Mouse (Mus musculus): ENCODE data around the gene Sapcd1.
"Not testable (repeated sequence)": the region's sequence is repeated elsewhere in the genome, so short reads cannot be mapped to it uniquely, and the experiment has no call there.

Gene Sapcd1

DNA sequence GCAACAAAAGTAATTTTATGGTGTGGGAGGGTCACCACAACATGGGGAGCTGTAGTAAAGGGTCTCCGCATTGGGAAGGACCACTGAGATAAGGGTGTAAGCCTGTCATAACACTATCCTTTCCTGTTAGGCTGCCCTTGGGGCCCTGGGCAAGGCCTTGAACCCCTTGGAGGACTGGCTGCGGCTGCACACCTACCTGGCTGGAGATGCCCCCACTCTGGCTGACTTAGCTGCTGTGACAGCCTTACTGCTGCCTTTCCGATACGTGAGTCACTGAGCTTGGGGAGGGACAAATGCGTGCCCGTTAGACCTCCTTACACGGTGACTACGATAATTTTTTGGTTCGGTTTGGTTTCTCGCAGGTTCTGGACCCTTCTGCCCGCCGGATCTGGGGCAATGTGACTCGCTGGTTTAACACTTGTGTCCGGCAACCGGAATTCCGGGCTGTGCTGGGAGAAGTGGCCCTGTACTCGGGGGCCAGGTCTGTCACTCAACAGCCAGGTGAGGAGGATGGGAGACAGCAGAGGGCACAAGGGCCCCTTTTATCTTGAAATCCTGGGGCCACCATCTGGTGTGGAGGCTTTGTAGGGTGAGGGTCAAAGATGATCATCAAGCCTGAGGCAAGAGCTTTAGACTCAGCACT is 23.6 kb downstream of the Sapcd1 start:
- no peak for DNase-seq

DNA sequence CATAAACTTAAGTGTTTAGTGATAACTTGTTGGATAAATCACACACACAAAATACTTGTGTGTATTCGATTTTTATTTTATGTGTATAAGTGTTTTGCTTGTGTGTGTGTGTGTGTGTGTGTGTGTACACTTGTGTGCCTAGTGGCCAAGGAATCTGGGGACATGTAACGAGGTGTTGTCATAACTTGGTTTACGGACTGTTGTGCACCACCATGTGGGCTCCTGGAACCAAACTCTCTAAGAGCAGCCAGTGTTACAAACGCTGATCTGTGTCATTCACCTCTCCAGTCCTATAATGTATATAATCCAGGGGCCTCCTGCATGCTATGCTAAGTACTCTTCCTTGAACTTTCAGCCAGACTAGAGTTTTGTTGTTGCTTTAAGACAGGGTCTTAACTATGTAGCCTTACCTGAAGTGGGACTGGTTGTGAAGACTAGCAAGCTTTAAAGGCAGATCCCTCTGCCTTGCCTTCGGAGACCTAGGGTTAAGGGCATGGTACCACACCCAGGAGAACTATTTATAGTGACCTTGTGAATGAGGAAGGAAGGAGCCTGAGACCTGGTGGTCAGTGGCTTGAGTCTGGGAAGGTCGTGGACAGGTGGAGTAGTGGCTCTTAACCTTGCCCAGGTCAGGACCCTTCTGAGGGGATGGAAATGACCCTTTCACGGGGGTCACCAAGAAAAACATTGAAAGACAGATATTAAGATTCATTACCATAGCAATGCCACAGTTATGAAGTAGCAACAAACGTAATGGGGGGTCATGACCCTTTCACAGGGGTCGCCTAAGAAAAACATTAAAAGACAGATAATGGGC is 24.6 kb downstream of the Sapcd1 start:
- no peak for DNase-seq

GRCm38 (mm10) chr17:35002153-35002865 is 25.5 kb downstream of the Sapcd1 start:
- DNase-seq, result no peak

GRCm38 (mm10) chr17:35001452-35002152 is 26.2 kb downstream of the Sapcd1 start:
- DNase-seq, result no peak

- peak; percentile 88 for DNase-seq
These were observed 26.9 kb downstream of the Sapcd1 start, which contains the start of gene Vars for GRCm38 (mm10) chr17:35000717-35001451. Gene Vars (plus strand): TSS chr17:35000987.

DNA sequence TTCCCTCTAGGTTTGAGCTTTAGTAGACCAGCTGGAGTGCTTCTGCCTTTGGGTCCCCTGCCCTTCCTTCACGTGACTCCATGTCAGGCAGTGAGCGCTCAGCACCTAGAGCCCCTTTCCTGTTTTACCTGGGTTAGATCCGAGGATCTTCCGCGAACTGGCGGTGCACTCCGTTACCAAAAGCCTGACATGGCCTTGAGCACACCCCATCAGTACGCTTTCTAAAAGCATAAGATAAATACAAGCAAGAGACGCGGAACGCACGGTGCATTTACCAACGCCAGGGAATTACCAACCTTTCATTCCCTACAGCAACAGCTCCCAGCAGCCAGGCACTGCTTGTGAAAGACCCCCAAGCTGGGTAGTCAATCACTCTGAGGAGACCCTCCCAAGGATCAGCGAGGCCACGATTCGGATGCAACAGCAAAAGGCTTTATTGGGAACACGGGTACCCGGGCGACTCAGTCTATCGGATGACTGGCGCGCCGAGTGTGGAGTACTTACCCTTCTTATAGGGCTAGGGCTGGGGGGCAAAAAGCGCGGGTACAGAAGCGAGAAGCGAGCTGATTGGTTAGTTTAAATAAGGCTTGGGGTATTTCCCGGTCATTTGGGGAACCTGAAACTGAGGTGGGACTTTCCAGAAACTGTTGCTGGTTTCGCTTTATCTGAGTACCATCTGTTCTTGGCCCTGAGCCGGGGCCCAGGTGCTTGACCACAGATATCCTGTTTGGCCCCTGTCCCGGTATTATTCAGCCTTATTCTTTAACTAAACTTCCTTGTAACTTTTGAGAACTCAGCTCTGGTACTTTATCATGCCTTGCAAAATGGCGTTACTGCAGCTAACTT is 27.7 kb downstream of the Sapcd1 start:
- not testable (repeated sequence) for DNase-seq

- no peak for DNase-seq
These were observed 29.0 kb downstream of the Sapcd1 start for GRCm38 (mm10) chr17:34998526-34999430.

DNA sequence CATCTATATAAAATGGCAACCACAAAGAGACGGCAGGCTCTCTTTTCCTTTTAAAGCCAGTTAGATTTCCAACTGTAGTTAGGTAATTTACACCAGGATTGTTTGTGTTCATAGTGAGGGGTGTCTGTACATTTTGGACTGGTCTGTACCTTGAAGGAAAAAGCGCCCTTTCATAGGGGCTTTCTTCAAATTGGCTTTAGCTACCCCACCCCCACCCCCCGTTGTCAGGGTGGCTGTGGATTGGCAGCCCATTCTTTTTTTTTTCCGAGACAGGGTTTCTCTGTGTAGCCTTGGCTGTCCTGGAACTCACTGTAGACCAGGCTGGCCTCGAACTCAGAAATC is 30.7 kb downstream of the Sapcd1 start:
- no peak for DNase-seq

DNA sequence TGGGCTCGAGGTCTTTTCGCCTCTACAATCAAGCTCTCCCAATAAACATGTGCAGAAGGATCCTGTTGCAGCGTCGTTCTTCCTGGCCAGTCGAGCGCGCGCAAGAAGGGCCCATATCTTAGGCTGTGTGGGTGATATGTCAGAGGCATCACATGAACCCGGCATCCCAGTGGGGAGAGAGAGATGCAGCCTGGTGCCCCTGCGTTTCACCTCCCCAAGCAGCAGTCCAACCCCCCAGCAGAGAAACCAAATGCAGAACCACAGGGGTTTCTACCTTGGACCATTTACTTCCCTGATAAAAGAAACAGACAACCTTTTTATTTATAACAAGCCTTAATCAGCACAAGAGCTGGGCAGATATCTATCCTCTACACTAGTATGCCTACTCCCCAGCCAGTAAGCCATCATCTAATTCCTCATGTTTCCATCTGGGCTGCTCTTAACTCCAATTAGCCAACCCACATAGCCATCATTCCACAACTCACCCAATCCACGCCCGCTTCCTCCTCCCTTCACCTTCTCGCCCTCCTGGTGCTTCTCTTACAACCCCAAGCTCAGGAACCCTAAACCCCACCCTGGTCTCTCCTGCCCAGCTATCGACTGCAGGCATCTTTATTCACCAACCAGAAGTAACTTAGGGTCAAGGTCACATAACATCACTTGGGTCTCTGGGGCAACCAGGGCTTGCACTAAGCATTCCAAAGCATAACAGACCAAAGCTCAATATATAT is 31.2 kb downstream of the Sapcd1 start:
- no peak for DNase-seq

- DNase-seq, result not testable (repeated sequence)
These were observed 31.9 kb downstream of the Sapcd1 start for GRCm38 (mm10) chr17:34995927-34996326.

GRCm38 (mm10) chr17:34995192-34995591 is 32.6 kb downstream of the Sapcd1 start:
- DNase-seq, result not testable (repeated sequence)

GRCm38 (mm10) chr17:34994751-34995150 is 33.1 kb downstream of the Sapcd1 start:
- no peak for DNase-seq

- no peak for DNase-seq
These were observed 43.6 kb downstream of the Sapcd1 start for GRCm38 (mm10) chr17:34984218-34984617.

DNA sequence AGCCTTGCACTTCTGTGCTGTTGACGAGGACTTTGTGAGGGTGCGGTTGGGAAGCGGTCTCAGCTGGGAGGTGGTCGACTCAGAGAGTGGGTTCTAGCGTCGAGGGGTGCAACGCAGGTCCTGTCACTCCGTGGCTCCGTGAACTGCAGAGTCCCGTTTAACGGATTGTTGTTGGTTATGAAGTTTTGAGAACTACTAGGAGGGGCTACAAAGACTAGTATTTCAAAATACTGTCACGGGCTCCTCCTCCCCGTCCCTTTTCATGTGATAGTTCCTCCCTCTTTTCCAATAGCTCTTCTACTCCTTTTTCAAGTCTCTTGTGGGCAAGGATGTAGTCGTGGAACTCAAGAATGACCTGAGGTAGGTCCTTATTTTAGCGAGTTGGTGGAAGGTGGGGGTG is 45.5 kb downstream of the Sapcd1 start:
- DNase-seq, result no peak

DNA sequence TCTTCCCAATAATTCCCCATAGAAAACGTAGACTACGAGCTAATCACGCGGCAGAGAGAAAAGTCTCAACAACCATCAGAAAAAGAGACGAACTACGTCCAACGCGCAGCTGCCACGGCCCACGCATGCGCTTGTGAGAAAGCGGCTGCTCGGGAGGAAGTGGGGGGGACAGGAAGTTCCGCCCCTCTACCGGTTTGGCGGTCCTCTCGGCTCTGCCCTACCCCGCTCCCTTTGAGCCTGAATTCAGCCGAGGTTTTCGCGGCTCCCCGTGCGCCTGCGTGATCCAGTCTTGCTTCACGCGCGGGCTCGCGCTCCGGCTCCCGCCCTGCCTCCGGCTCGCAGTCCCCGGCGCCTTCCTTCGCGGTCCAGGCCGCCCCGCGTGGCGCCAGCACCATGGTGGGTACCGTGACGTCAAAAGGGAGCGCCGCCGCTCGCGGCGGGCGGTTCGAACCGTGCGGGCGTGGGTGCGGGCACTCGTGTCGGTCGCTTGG is 46.1 kb downstream of the Sapcd1 start, which contains the start of gene Lsm2:
Gene Lsm2 (plus strand): TSS at position 173 of the 491 bp plus-strand sequence.
- DNase-seq, result peak; percentile 96

DNA sequence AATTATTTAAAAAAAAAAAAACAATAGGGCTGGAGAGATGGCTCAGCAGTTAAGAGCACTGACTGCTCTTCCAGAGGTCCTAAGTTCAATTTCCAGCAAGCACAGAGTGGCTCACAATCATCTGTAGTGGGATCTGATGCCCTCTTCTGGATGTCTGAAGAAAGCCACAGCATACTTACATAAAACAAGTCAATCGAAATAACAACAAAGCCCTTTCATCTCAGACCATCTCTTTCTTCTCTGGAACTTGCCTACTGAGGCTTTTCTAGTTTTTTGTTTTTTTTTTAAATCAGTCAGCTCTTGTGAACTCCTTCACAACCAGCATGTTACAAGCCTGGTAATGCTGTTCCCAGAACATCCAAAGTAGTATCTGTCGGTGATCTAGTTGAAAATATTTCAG is 47.2 kb downstream of the Sapcd1 start:
- no peak for DNase-seq

DNA sequence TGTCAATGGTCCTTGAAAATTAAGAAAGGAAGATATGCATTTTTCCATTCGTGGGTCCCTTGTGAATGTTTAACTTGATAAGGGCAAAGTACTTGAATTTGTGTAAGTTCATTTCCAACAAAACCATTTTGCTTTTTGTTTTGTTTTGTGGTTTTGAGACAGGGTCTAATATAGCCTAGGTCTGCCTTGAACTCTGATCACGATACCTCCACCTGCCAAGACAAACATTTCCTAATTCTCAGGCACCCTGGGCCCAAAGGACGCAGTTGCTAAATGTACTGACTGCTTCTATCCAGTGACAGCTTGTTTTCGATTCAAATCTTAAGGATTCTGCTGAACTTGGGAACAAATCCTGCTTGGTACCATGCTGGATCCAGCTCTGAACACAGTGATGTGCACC is 48.2 kb downstream of the Sapcd1 start:
- no peak for DNase-seq

DNA sequence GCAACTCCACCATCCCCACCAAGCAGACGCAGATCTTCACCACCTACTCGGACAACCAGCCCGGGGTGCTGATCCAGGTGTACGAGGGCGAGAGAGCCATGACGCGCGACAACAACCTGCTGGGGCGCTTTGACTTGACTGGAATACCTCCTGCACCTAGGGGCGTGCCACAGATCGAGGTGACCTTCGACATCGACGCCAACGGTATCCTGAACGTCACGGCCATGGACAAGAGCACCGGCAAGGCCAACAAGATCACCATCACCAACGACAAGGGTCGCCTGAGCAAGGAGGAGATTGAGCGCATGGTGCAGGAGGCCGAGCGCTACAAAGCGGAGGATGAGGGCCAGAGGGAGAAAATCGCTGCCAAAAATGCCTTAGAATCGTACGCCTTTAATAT is 49.6 kb downstream of the Sapcd1 start:
- DNase-seq, result no peak

- DNase-seq, result no peak
These were observed 50.8 kb downstream of the Sapcd1 start for GRCm38 (mm10) chr17:34977000-34977399.

Data from right cerebral cortex, postnatal 25 days (tissue).